ENCODE assay signal across 36 mouse cellular contexts in genomic region chr4:126604141-126604540, GRCm38 (mm10).
"Had no signal": no experiment of that assay in that cellular context is flagged by ENCODE, and none has a peak within 500 bp of the region (broad histone marks: within the 10 kb centered on the region; RNA-seq: fewer than 3 reads in every experiment).

No protein-coding gene starts in this region.

- H3K27me3 ChIP-seq: heart, embryonic 13.5 days; heart, embryonic 15.5 days; intestine, embryonic 15.5 days; kidney, embryonic 15.5 days had no signal

- H3K4me2 ChIP-seq: heart, embryonic 11.5 days; heart, embryonic 12.5 days; heart, embryonic 13.5 days; heart, embryonic 15.5 days; hindbrain, embryonic 12.5 days; hindbrain, embryonic 13.5 days; hindbrain, embryonic 14.5 days; hindbrain, embryonic 15.5 days; intestine, embryonic 15.5 days; kidney, embryonic 15.5 days had no signal

- H3K9me3 ChIP-seq: heart, embryonic 10.5 days; heart, embryonic 12.5 days; heart, embryonic 13.5 days; heart, embryonic 15.5 days; hindbrain, embryonic 10.5 days; hindbrain, embryonic 12.5 days; hindbrain, embryonic 13.5 days; hindbrain, embryonic 15.5 days; intestine, embryonic 15.5 days; kidney, embryonic 15.5 days had no signal

- H3K36me3 ChIP-seq: heart, embryonic 10.5 days; heart, embryonic 12.5 days; heart, embryonic 13.5 days; heart, embryonic 15.5 days; hindbrain, embryonic 10.5 days; hindbrain, embryonic 12.5 days; hindbrain, embryonic 13.5 days; hindbrain, embryonic 15.5 days; intestine, embryonic 15.5 days; kidney, embryonic 15.5 days had no signal

- ATAC-seq: hindbrain, embryonic 16.5 days; hindbrain, postnatal 0 days; inflammation-experienced regulatory T-cells, adult 6 months; intestine, embryonic 15.5 days; intestine, embryonic 16.5 days; intestine, postnatal 0 days had no signal

- DNase-seq: heart, postnatal 10 days; heart, postnatal 14 days; heart, postnatal 36 days; heart, postnatal 4 days; kidney, adult 11 months; kidney, adult 18-20 months; kidney, adult 2 months; kidney, adult 8-10 months; kidney, adult 9 months; kidney, postnatal 10 days; kidney, postnatal 14 days; kidney, postnatal 25 days; kidney, postnatal 36 days; kidney, postnatal 4 days; layer of hippocampus, adult 9-11 months; layer of hippocampus, postnatal 36 days had no signal

- H3K27ac ChIP-seq: heart, embryonic 10.5 days; heart, embryonic 13.5 days; heart, embryonic 15.5 days; hindbrain, embryonic 10.5 days; hindbrain, embryonic 12.5 days; hindbrain, embryonic 13.5 days; hindbrain, embryonic 14.5 days; hindbrain, embryonic 15.5 days; hindbrain, postnatal 0 days; intestine, embryonic 15.5 days; kidney, embryonic 15.5 days; kidney, postnatal 0 days; layer of hippocampus, adult 2 months; left cerebral cortex, adult 2 months had no signal

- H3K9ac ChIP-seq: heart, embryonic 12.5 days; heart, embryonic 13.5 days; heart, embryonic 15.5 days; hindbrain, embryonic 12.5 days; hindbrain, embryonic 13.5 days; hindbrain, embryonic 14.5 days; hindbrain, embryonic 15.5 days; intestine, embryonic 15.5 days; kidney, embryonic 15.5 days had no signal

- H3K4me3 ChIP-seq: heart, embryonic 10.5 days; heart, embryonic 12.5 days; heart, embryonic 13.5 days; heart, embryonic 15.5 days; hindbrain, embryonic 10.5 days; hindbrain, embryonic 12.5 days; hindbrain, embryonic 13.5 days; hindbrain, embryonic 15.5 days; intestine, embryonic 15.5 days; kidney, embryonic 15.5 days; layer of hippocampus, adult 2 months; left cerebral cortex, adult 2 months had no signal
